Mouse (Mus musculus): ENCODE measurements at regions not wholly inside any gene's neighbourhood (a gene's known extent, or its start where the extent isn't known, plus 50 kb on each side); places are given as distances from the start of the nearest gene placed in this dataset.

DNA sequence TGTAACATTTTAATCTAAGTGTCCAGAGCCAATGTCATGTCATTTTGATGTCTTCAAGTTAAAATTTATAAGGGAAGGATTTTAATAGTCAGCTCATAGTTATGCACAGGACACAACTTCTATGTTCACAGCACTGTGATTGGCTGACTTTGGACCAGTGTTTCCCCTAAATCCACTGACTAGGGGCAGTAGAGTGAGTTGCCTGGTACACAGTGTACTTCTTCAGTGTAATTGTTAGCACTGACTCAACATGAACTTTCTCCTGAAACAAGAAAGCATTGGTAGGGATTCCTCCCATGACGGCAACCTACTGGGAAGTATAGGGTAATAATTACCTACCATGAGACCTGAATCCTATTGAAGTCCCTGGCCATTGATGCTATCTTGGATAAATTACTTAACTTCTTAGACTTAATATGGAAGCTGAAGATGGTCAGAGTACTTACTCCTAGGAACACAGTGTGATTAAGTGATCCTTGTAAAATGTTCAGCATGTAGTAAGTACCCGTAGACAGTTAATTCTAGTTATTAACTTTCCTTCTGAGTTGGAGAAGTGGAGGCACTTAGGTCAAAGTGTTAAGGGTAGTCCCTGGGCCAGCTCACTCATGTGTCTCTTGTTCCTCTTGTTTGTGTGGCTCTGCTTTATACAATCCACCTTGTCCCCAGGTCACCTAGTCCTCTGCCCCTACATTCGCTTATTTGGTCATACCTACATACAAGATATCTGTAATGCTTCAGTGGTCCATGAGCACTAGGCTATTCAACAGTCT is 63.2 kb upstream of the Adgrf1 start:
- no peak for TF ChIP-seq CTCF (IDR thresholded peaks at IDR 0.05; ENCODE audit: low read depth)
- TF ChIP-seq EP300 (IDR thresholded peaks at IDR 0.05; ENCODE audit: low read depth): no peak
